Mouse (Mus musculus) forebrain, embryonic 11.5 days (tissue): Measurements from ENCODE around the gene Fam107a. TPM values are rescaled to one million over a fixed set of nuclear protein-coding genes. Genes with fewer than 3 reads are reported as not detected.

Experiments
- ATAC-seq: fragments of 200-750 bp; cut with Nextera tagmentation; replicated peaks from 2 replicates; pipeline ENCODE4 v1.8.0; 2017; ENCODE audit warnings: moderate TSS enrichment; ENCODE audit not compliant: low FRiP score
- DNase-seq: peaks from one replicate; pipeline ENCODE4 v3.0.0-alpha.2; 2017; ENCODE audit warnings: low spot score
- H3K27ac ChIP-seq: fragments of 300-500 bp; sonication (generic); 2 replicates; pipeline ENCODE4 v1.5.1; 2014; ENCODE audit warnings: low read depth, low read length
- H3K27me3 ChIP-seq: fragments of 300-500 bp; sonication (generic); 2 replicates; pipeline ENCODE4 v1.6.1; 2014; ENCODE audit warnings: mild to moderate bottlenecking, low read length, mixed read lengths; ENCODE audit not compliant: control insufficient read depth, insufficient read depth
- H3K36me3 ChIP-seq: fragments of 300-500 bp; sonication (generic); 2 replicates; pipeline ENCODE4 v1.6.1; 2014; ENCODE audit warnings: mild to moderate bottlenecking, low read length, moderate library complexity, mixed read lengths; ENCODE audit not compliant: control insufficient read depth, insufficient read depth
- H3K4me1 ChIP-seq: fragments of 300-500 bp; sonication (generic); replicated peaks from 2 replicates; pipeline ENCODE4 v1.6.1; 2014; ENCODE audit warnings: low read length, mixed read lengths; ENCODE audit not compliant: control insufficient read depth, insufficient read depth
- H3K4me2 ChIP-seq: fragments of 300-500 bp; sonication (generic); 2 replicates; pipeline ENCODE4 v1.6.1; 2014; ENCODE audit warnings: low read depth, mild to moderate bottlenecking, low read length, moderate library complexity, mixed read lengths; ENCODE audit not compliant: severe bottlenecking
- H3K4me3 ChIP-seq: fragments of 300-500 bp; sonication (generic); 2 replicates; pipeline ENCODE4 v1.5.1; 2014; ENCODE audit warnings: low read depth, low read length
- H3K9ac ChIP-seq: fragments of 300-500 bp; sonication (generic); 2 replicates; pipeline ENCODE4 v1.6.1; 2014; ENCODE audit warnings: low read length
- H3K9me3 ChIP-seq: fragments of 300-500 bp; sonication (generic); 2 replicates; pipeline ENCODE4 v1.6.1; 2016; ENCODE audit warnings: low read length, mixed read lengths; ENCODE audit not compliant: control insufficient read depth
- WGBS: fragments of 180-500 bp; shearing (Covaris S2); extraction: QIAGEN DNeasy Blood & Tissue Kit; methylation state at CpG from one replicate; pipeline ENCODE4 v1.1.7; 2014; 5-methylcytosine and 5-hydroxymethylcytosine counted together
- polyA plus RNA-seq: library from polyadenylated mRNA; unstranded; fragments of >200 nt; fragmentation: Nextera tagmentation; extraction: Ambion mirVana; gene quantifications from 2 replicates; pipeline ENCODE4 v1.2.1, GENCODE M21; 2014

Gene Fam107a
- 0.29 and 0.49 TPM in 2 replicates for polyA plus RNA-seq

GRCm38 (mm10) chr14:8317194-8318097, at the start of gene Fam107a:
Gene Fam107a, minus strand, starts transcription at chr14:8318023.
- Histone ChIP-seq H3K4me1 (peaks cover 16% of the 10 kb centered on the region; the same call in 1 of the 2 replicates), H3K36me3 (no peaks in the 10 kb centered on the region), H3K9ac (no peak within 1 kb of the TSS), H3K9me3 (no peaks in the 10 kb centered on the region), H3K4me3 (peak within 1 kb of the TSS; percentile 15; the same call in 1 of the 2 replicates), H3K4me2 (peak within 1 kb of the TSS; percentile 44), H3K27me3 (peaks cover 28% of the 10 kb centered on the region), H3K27ac (no peak within 1 kb of the TSS)
- WGBS: 14% methylated on average over 41 of the region's 41 CpGs
- ATAC-seq (peak; percentile 57; the same call in 1 of the 2 replicates), DNase-seq (peak; percentile 59)

DNA sequence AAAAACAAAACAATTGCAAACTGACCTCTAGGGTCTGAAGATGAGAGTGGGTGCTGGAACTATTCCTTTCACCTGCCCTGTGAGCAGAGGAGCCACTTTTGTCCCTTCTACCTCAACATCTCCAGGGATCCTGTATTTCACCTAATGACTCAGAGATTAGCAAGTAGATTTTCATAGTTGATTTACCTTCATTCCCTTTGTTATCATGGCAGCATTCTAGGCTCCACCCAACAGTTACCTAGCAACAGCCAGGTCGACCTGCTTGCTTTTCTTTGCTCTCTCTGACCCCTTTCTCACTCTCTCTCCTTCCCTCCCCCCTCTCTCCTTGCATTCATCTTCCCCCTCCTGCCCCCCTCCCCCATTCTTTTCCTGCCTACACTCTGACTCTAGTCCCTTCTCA, 49.3 kb upstream of the Fam107a start:
- no peak for DNase-seq
- Histone ChIP-seq H3K36me3 (no peaks in the 10 kb centered on the region), H3K4me1 (0 out of 2 replicates have a peak, but pooled peaks cover 9% of the 10 kb centered on the region), H3K4me3 (no peak overlapping the region), H3K9ac (no peak overlapping the region), H3K9me3 (no peaks in the 10 kb centered on the region), H3K27me3 (no peaks in the 10 kb centered on the region), H3K27ac (no peak overlapping the region), H3K4me2 (no peak overlapping the region)
- 0% methylated on average over 1 of the region's 1 CpGs for WGBS
- no peak for ATAC-seq

DNA sequence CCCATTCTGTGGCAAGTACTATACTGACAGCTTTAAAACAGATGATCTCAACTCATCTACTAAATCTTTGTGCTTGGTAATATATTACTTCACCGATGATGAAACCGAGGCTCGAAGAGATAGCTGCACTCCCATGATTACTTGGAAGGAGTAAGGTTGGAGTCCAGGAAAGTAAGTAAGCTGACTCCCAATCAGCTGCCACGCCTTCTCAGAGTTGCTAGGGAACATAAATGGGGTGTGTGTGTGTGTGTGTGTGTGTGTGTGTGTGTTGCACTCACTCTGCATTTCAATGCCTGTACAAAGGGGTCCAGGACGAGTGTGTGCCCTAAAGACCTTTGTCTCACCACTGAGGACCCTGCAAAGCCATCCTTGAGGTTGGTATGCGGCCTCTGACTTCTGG, 48.0 kb upstream of the Fam107a start:
- DNase-seq (no peak), ATAC-seq (no peak)
- H3K4me1 ChIP-seq: 0 out of 2 replicates have a peak, but pooled peaks cover 9% of the 10 kb centered on the region
- H3K36me3 ChIP-seq: no peaks in the 10 kb centered on the region
- H3K9ac ChIP-seq: no peak overlapping the region
- no peak overlapping the region for H3K4me3 ChIP-seq
- 75% methylated on average over 6 of the region's 6 CpGs for WGBS
- H3K4me2 ChIP-seq: no peak overlapping the region
- no peaks in the 10 kb centered on the region for H3K27me3 ChIP-seq
- H3K27ac ChIP-seq: no peak overlapping the region
- H3K9me3 ChIP-seq: no peaks in the 10 kb centered on the region

DNA sequence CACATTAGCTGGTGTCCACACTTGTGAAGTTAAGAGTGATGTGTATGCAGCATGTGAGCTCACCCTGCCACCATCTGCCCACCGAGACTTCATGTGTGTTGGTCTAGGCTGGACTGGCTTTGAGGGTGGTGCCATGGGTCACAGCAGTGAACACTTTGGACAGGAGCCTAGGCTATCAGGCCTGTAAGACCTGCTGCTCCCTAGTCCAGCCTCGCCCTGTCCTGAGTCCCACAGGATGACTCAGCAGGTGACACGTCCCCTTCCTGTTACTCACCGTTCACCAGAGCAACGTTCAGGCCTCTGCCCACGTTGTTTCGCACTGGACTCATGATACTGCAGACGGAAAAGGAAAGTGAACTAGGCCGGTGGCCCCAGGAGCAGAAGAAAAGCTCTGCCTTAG, 39.0 kb upstream of the Fam107a start:
- Histone ChIP-seq H3K4me3 (no peak overlapping the region), H3K27me3 (no peaks in the 10 kb centered on the region), H3K36me3 (no peaks in the 10 kb centered on the region), H3K4me1 (no peaks in the 10 kb centered on the region), H3K4me2 (no peak overlapping the region), H3K9me3 (no peaks in the 10 kb centered on the region), H3K27ac (no peak overlapping the region), H3K9ac (no peak overlapping the region)
- DNase-seq: no peak
- 78% methylated on average over 9 of the region's 9 CpGs for WGBS
- ATAC-seq: no peak

DNA sequence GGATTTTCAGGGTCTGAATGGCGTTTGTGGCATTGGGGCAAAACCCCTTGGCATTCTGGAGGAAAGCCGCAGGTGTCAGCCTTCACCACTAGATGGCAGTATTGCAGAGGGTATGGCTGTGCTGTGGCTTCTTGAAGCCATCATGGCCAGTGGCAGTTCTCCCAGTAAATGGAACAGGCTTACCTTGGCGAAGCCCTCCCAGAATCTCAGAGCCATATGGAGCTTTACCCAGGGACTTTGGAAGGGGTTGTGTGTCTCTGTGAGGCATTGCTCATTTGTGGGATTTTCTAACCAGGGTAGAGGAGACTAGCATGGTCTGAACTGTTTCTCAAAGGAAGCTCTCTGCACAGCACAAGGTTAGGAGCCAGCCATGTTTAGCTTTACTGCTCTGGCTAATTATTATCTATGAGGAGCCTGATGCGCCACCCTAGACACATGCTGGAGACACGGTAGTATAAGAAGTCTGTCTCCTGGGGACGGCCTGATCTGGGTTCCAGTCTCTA, 38.2 kb upstream of the Fam107a start:
- ATAC-seq: peak; percentile 58
- no peak overlapping the region for H3K4me2 ChIP-seq
- H3K27ac ChIP-seq: no peak overlapping the region
- no peaks in the 10 kb centered on the region for H3K36me3 ChIP-seq
- peak; percentile 86 for DNase-seq
- H3K9me3 ChIP-seq: no peaks in the 10 kb centered on the region
- H3K4me3 ChIP-seq: no peak overlapping the region
- 44% methylated on average over 6 of the region's 6 CpGs for WGBS
- H3K27me3 ChIP-seq: no peaks in the 10 kb centered on the region
- H3K9ac ChIP-seq: no peak overlapping the region
- no peaks in the 10 kb centered on the region for H3K4me1 ChIP-seq

DNA sequence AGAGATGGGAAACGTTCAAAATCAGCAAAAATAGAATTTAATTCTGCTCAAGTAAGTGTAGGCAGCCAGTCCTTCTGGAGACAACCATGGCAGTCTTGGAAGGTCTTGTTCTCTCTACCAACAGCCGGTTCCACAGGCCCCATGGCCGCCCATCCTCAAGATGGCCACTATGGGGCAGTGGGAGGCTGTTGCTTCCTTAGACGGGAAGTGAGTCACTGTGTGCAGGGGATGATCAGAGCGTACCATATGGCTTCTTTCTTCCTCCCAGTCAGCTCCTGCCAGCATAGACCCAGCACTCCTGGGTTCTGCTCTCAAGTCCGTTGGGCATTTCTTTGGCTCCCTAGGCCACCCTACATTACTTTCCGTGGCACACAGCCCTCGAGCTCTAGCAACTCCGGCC, 31.1 kb upstream of the Fam107a start:
- Histone ChIP-seq H3K27me3 (no peaks in the 10 kb centered on the region), H3K4me2 (no peak overlapping the region), H3K9ac (no peak overlapping the region), H3K4me1 (no peaks in the 10 kb centered on the region), H3K27ac (no peak overlapping the region), H3K9me3 (no peaks in the 10 kb centered on the region), H3K4me3 (no peak overlapping the region), H3K36me3 (no peaks in the 10 kb centered on the region)
- DNase-seq: no peak
- WGBS: 82% methylated on average over 9 of the region's 9 CpGs
- ATAC-seq: no peak

GRCm38 (mm10) chr14:8346255-8346997, 28.6 kb upstream of the Fam107a start:
- Histone ChIP-seq H3K9me3 (no peaks in the 10 kb centered on the region), H3K4me2 (no peak overlapping the region), H3K4me3 (no peak overlapping the region), H3K27me3 (no peaks in the 10 kb centered on the region), H3K36me3 (no peaks in the 10 kb centered on the region), H3K4me1 (no peaks in the 10 kb centered on the region), H3K27ac (no peak overlapping the region), H3K9ac (no peak overlapping the region)
- peak; percentile 88 for DNase-seq
- 22% methylated on average over 7 of the region's 7 CpGs for WGBS
- peak; percentile 29; the same call in 1 of the 2 replicates for ATAC-seq

DNA sequence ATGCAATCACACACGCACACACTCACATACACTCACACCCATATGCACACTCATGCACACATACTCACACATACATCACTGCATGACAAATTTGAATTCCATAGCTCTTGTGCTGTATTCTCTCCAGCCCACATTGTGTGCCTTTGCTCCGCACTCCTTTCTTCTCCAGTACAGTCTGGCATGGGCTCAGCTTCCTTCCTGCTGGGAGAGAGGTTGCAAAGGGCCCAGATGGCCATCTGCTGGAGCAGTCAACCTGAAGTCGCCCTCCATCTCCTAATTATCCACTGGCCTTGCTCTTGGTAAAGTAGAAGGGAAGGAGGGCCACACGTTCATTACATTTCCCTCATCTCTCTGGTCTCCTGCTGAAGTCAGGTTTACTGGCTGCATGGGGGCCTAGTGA, 27.7 kb upstream of the Fam107a start:
- no peak for DNase-seq
- ATAC-seq: no peak
- H3K27me3 ChIP-seq: no peaks in the 10 kb centered on the region
- H3K4me1 ChIP-seq: no peaks in the 10 kb centered on the region
- H3K4me3 ChIP-seq: no peak overlapping the region
- no peak overlapping the region for H3K27ac ChIP-seq
- no peaks in the 10 kb centered on the region for H3K36me3 ChIP-seq
- 68% methylated on average over 4 of the region's 4 CpGs for WGBS
- H3K4me2 ChIP-seq: no peak overlapping the region
- no peak overlapping the region for H3K9ac ChIP-seq
- no peaks in the 10 kb centered on the region for H3K9me3 ChIP-seq
